Mouse (Mus musculus): Measurements from ENCODE around the gene Sfxn5.

Gene Sfxn5

DNA sequence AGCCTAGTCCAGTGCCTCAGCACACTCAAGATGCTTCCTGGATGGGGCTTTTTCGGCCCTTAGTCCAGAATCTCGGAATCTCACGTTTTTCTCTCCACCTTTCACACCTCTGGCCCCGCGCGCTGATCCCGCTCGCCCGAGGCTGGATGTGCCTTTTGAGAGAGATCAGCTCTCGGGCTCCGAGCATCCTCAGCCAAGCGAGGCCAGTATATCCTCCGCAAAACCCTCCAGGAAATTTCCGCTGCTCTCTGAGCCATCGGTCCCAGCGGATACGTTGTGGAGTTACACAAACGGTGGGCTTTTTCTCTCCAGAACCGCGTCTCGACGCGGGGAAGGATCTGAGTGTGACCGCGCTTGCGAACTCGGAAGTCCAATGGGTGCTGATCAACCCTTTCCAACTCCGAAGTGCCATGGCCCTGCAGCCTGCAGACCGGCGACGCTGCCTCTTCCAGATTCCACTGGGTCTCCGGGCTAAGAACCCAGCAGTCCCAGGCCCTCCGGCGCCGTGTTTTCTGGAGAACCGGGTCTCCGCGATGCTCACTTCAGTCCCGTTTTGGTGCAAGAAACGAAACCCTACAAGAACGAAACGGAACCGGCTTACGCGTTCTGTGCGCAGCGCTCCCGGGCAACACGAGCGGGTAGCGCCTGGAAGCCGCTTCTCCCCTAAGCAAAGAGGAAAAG is 143.2 kb downstream of the Sfxn5 start:
- no peak for TF ChIP-seq GATA4 (IDR thresholded peaks at IDR 0.05; ENCODE audit: insufficient replicate concordance, low read length)

DNA sequence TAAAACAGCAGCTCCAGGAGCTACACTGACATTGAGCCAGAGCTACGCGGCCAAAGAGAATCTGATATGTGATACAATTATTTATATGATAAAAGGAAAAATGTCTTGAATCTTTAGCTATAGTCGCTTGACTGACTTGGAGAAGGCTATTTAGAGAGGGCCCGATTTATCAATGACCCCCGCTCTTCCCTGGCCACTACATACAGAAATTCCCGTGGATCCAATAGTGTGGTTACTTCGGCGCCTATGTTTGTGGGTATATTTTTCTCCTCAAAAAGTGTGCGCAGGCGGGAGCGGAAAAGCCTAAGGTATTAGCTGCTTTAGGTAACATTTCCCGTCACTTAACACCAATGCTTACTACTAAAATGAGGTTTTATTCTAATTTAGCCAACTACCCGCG is 143.9 kb downstream of the Sfxn5 start:
- no peak for TF ChIP-seq GATA4 (IDR thresholded peaks at IDR 0.05; ENCODE audit: insufficient replicate concordance, low read length)

DNA sequence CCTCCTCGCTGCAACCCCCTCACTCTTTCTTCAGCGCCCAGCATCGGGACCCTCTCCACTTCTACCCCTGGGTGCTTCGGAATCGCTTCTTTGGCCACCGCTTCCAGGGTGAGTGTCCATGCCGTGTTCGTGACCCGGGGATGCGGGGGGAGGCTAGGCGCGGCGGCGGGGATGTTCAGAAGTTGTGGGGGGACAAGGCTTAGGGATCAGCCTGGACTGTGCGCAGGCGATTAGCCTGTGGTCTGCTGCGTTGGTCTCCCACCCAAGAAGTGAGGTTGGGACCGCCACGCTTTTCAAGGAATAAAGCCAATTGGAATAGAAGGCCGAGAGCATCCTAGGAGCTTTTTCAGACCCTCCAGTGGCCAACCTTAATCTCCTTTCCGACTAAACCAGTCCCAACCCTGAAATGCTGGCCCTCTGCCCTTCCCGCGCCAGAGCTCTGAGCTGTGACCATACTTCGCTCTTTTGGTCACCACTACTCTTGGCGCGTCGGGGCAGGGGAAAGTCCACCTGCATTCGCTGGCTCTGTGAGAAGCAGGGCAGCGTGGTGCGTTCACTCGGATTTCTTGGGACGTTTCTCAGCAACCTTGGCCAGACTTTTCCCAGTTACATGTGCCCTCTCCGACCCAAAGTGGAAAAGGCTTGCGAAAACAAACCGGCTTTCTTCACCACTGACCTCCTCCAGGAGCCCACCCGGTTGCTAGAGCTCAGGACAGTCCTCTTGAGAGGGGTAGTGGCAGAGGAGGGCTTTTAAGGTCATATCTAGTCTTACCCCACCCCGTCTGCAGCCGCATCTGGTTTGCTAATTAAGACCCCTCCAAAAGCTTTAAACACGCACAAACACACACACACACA is 144.7 kb downstream of the Sfxn5 start:
- no peak for TF ChIP-seq GATA4 (IDR thresholded peaks at IDR 0.05; ENCODE audit: insufficient replicate concordance, low read length)

DNA sequence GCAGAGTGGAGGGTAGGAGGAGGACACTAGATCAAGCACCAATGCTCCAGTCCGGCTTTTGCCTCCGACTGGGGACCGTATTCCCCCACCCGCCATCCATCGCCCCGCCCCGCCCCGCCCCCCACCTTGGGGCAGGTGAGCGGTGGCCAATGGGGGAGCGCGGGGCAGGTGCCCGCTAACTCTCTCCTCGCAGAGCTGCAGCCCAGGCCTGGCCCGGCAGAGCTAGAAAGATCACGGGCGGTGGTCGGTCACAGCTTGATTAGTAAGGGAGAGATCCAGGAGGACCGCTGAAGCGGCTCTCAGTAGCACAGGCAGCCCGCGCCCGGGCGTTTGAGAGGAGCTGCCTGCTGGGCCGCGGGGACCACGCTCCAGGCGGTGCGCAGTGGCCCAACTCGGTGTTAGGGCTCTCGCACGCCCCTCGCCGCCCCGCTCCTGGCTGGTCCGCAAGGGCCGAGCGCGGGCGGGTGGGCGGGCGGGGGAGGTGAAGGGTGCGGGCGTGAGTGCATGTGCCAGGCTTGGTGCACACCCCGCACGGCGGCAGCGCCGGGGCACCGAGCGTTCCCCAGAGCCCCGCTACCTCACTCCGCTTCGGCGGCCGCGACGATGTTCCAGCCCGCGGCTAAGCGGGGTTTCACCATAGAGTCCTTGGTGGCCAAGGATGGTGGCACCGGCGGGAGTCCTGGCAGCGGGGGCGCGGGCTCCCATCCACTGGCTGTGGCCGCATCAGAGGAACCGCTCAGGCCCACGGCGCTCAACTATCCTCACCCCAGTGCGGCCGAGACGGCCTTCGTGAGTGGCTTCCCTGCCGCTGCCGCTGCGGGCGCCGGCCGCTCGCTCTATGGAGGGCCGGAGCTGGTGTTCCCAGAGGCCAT is 145.6 kb downstream of the Sfxn5 start, which contains the start of gene Emx1:
Emx1 (plus strand) TSS at position 99 of the 872 bp plus-strand sequence.
- no peak for TF ChIP-seq GATA4 (IDR thresholded peaks at IDR 0.05; ENCODE audit: insufficient replicate concordance, low read length)

DNA sequence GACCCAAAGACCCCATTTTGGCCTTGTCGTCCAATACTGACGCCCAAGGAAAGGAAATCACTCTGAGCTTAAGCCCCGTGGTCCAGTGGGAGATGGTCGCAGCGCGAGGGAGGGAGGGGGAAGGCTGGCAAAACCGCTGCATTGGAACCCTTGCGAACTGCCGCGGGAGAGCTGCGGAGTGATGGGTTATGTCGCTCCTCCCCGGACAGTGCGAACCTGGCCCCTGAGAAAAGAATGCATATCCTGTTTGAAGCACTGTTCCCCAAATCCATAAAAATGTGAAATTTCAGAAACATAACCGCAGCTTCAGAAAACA is 146.5 kb downstream of the Sfxn5 start:
- TF ChIP-seq GATA4 (IDR thresholded peaks at IDR 0.05; ENCODE audit: insufficient replicate concordance, low read length): no peak

DNA sequence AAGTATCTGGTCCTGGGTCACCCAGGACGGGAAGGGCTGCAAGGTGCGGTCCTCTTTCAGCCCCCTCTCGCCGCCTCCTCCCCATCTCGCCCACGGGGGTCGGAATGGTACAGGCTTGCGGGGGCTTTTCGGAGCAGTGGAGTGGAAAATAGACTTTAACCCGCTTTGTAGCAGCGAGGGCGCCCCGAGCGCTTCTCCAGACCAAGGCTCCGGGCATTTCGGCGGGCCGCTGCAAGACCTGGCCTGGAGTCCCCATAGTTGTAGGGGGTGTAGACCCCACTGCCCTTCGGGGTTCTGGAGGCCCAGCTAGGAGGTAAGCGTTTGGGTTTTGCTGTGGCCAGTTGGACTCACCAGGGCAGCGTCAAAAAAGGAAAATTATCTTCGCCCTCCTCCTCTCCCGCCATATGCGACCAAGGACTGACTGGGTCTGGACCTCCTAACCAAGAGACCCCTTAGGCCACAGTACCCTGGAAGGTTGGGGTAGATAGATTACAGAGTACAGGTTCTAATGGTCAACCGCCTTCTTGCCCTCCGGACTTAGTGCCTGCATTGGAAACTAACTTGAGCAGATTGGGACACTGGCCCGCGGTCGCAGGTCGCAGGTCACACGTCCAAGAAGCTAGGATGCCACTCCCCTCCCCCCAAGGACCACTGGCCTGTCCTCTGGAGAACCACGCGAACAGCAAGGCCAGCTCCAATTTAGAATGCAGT is 147.0 kb downstream of the Sfxn5 start:
- TF ChIP-seq GATA4 (IDR thresholded peaks at IDR 0.05; ENCODE audit: insufficient replicate concordance, low read length): no peak

DNA sequence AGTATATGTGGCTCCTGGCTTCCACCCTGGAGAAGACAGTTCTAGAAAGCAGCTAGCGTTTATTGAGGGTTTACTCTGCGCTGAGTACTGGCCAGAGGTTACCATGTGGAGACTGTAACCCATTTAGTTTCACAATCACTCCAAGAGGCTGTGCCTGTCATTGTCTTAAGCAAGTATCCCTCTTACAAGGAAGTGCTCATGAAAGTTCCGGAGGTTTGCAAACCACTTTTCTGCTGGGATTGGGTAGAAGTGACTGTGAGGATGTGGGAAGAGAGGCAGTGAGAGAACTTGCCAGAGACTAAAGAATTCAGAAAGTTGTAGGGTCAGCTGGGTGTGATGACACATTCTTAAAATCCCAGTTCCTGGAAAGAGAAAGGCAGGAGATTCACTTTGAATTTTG is 149.3 kb downstream of the Sfxn5 start:
- no peak for TF ChIP-seq GATA4 (IDR thresholded peaks at IDR 0.05; ENCODE audit: insufficient replicate concordance, low read length)

DNA sequence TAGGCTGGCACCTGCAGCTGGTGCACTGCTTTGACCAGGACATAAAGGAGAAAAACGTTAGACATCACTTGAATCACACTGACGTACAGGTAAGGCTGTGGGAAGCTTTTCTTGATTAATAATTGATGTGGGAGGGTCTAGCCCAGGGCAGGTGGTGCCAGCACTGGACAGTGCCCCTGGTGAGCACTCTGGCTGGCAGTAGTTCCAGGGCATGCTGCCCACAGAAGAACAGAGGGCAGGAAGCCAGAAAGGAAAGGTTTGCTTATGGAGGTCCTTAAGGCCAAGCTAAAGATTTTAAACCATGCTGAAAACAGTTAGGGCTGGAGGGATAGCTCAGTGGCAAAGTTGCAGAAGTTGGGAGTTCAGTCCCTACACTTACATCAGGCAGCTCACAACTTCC is 153.2 kb downstream of the Sfxn5 start:
- TF ChIP-seq GATA4 (IDR thresholded peaks at IDR 0.05; ENCODE audit: insufficient replicate concordance, low read length): no peak

DNA sequence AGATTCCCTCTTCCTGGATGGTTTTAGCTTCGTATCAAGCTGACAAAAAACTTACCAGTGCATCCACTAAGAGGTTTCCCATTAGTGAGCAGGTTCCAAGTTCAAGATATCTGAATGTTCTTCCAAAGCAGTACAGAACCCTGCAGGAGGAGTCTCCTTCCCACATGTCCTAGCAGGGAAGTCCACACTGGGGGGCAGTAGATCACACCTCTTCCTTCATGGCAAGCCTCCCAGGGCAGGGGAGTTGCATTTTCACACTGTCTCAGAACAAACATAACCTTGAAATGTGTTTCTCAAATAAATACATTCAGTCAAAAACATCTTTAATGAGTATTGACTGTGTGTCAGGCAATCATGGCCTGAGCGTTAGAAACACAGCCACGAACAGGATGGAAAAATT is 153.7 kb downstream of the Sfxn5 start:
- no peak for TF ChIP-seq GATA4 (IDR thresholded peaks at IDR 0.05; ENCODE audit: insufficient replicate concordance, low read length)

DNA sequence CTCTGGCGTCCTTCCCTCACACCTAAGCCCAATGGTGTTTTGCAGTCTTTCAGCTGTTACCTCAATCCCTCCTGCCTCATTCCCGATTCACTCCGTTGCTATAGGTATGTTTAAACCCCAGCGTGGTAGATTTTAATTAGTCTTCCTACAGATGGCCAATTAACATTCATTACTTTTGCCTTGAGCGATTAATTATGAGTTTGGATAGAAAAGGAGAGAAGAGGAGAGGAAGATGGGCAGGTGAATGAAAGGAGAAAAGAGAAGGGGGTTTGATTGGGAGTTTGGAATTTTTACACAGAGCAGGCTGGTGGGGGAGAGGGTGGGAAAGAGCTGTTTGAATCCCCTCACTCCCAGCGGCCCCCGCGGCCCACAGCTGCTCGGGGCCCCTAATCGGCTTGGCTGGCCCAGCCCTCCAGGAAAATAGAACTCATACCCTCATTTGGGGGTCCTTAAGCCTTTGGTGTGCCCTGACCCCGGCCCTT is 167.7 kb downstream of the Sfxn5 start:
- no peak for TF ChIP-seq GATA4 (IDR thresholded peaks at IDR 0.05; ENCODE audit: insufficient replicate concordance, low read length)

Measured in liver, adult (tissue).